Comparison of ENCODE assay signal across 10 mouse cellular contexts in the genomic region with DNA sequence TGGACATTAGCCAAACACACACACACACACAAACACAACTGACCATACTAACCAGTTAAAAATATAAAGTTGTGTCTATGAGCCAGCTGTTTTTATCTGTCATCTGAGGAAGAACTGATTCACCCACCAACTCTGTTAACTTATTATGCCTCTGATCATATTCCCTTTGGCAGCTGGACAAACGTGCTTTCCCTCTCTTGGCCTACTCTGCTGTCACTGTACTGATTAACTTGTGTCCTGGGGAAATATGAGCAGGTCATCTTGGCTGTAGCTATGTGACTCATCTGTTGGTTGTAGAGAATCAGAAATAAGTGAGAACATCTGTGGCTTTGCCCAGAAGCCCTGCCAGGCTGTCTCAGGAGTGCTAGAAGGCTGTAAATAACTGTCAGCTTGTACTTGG.
DNase-seq lines count a peak whose midpoint lies in the region; ATAC-seq lines count a peak whose summit lies in the region.
"Had no signal": no experiment of that assay in that cellular context is flagged by ENCODE, and none has a peak within 500 bp of the region (broad histone marks: within the 10 kb centered on the region; RNA-seq: fewer than 3 reads in every experiment).

No protein-coding gene starts in this region.

- ATAC-seq in erythroblast, adult 5-6 weeks (replicated peaks; ENCODE audit: low FRiP score, poor library complexity, severe bottlenecking): no peak
- ATAC-seq: activated CD4-positive, CD25-positive, alpha-beta regulatory T cell, adult 4 months had no signal

- peak; percentile 17 to 24 for DNase-seq in cerebellum, postnatal 10 days
- no peak for DNase-seq in cerebellum, adult 11 months
- peak; percentile 1 for DNase-seq in retina, postnatal 1 day
- no peak for DNase-seq in retina, embryonic 14.5 days (ENCODE audit: low spot score)
- DNase-seq in heart, postnatal 4 days: peak; percentile 5
- peak; percentile 91 for DNase-seq in skeletal muscle tissue, adult 2 months (ENCODE audit: low read depth, low spot score)
- DNase-seq in right cerebral cortex, postnatal 25 days: no peak
- DNase-seq: thymus, adult 2 months had no signal

Comparison
In these comparisons a context has a peak if more than half of its experiments do, and no peak if none do; other contexts are left out.
1. DNase-seq: peak in cerebellum, postnatal 10 days (2 of 2), retina, postnatal 1 day (single experiment), heart, postnatal 4 days (single experiment) and skeletal muscle tissue, adult 2 months (single experiment); none in cerebellum, adult 11 months (single experiment), retina, embryonic 14.5 days (single experiment) and right cerebral cortex, postnatal 25 days (single experiment).